Mouse (Mus musculus) cerebellum, postnatal 36 days (tissue): ENCODE measurements at regions not wholly inside any gene's neighbourhood (a gene's known extent, or its start where the extent isn't known, plus 50 kb on each side); places are given as distances from the start of the nearest gene placed in this dataset.
A peak's percentile ranks its signal among the peaks of the same experiment; 100 is the strongest.

Experiments used
- DNase-seq, 2 experiments: peaks; one replicate each; pipeline ENCODE4 v3.0.0; 2021 to 2022; ENCODE audit warnings: mixed read lengths in 2 of 2

GRCm38 (mm10) chr3:144137483-144137882 is 67.5 kb downstream of the Lmo4 start:
- DNase-seq = no peak

GRCm38 (mm10) chr3:144136432-144136831 is 68.6 kb downstream of the Lmo4 start:
- DNase-seq = no peak

GRCm38 (mm10) chr3:144135646-144136045 is 69.4 kb downstream of the Lmo4 start:
- DNase-seq = no peak

GRCm38 (mm10) chr3:144128042-144128441 is 77.0 kb downstream of the Lmo4 start:
- no peak for DNase-seq

- DNase-seq = peak; percentile 47
These were observed 80.7 kb downstream of the Lmo4 start for GRCm38 (mm10) chr3:144124353-144124752.

- DNase-seq = no peak
These were observed 81.5 kb downstream of the Lmo4 start for GRCm38 (mm10) chr3:144123361-144124072.

- DNase-seq = no peak
These were observed 85.9 kb downstream of the Lmo4 start for GRCm38 (mm10) chr3:144119076-144119475.

- DNase-seq = no peak
These were observed 91.1 kb downstream of the Lmo4 start for GRCm38 (mm10) chr3:144113672-144114645.

- no peak for DNase-seq
These were observed 94.5 kb downstream of the Lmo4 start for GRCm38 (mm10) chr3:144110331-144111080.

GRCm38 (mm10) chr3:144109769-144110168 is 95.3 kb downstream of the Lmo4 start:
- DNase-seq = no peak

GRCm38 (mm10) chr3:144108310-144108709 is 96.7 kb downstream of the Lmo4 start:
- DNase-seq = no peak

- DNase-seq = peak; percentile 80 to 81
These were observed 97.4 kb downstream of the Lmo4 start for GRCm38 (mm10) chr3:144107664-144108063.

GRCm38 (mm10) chr3:144104366-144104765 is 100.7 kb downstream of the Lmo4 start:
- DNase-seq = no peak

GRCm38 (mm10) chr3:144099444-144099843 is 105.6 kb downstream of the Lmo4 start:
- no peak for DNase-seq

GRCm38 (mm10) chr3:144098762-144099161 is 106.3 kb downstream of the Lmo4 start:
- no peak for DNase-seq

- DNase-seq = no peak
These were observed 113.8 kb downstream of the Lmo4 start for GRCm38 (mm10) chr3:144091231-144091630.

- no peak for DNase-seq
These were observed 115.2 kb downstream of the Lmo4 start for GRCm38 (mm10) chr3:144089790-144090256.

- no peak for DNase-seq
These were observed 116.6 kb downstream of the Lmo4 start for GRCm38 (mm10) chr3:144088261-144088884.

- DNase-seq = no peak
These were observed 117.2 kb downstream of the Lmo4 start for GRCm38 (mm10) chr3:144087771-144088170.

GRCm38 (mm10) chr3:144086176-144086575 is 118.8 kb downstream of the Lmo4 start:
- DNase-seq = no peak

GRCm38 (mm10) chr3:144079960-144080359 is 125.1 kb downstream of the Lmo4 start:
- no peak for DNase-seq

- DNase-seq = no peak
These were observed 126.7 kb downstream of the Lmo4 start for GRCm38 (mm10) chr3:144078198-144078935.
